Mouse (Mus musculus): Measurements from ENCODE around the gene Nol4l. TPM values are rescaled to one million over a fixed set of nuclear protein-coding genes. Genes with fewer than 3 reads are reported as not detected.

Gene Nol4l
- total RNA-seq (2022): under 1 TPM; 0.29 to 0.94 (median 0.41) TPM

GRCm38 (mm10) chr2:153529931-153530766 is at the start of gene Nol4l:
Gene Nol4l, minus strand, starts transcription at chr2:153529971.
- no peak for DNase-seq (ENCODE audit: low spot score in 2 of 2)

GRCm38 (mm10) chr2:153577122-153577521 is 47.4 kb upstream of the Nol4l start:
- DNase-seq (ENCODE audit: low spot score in 2 of 2): no peak

GRCm38 (mm10) chr2:153576150-153576549 is 46.4 kb upstream of the Nol4l start:
- DNase-seq (ENCODE audit: low spot score in 2 of 2): no peak

- DNase-seq (ENCODE audit: low spot score in 2 of 2): no peak
Observed at GRCm38 (mm10) chr2:153575554-153575953, 45.8 kb upstream of the Nol4l start.

GRCm38 (mm10) chr2:153573101-153573500 is 43.3 kb upstream of the Nol4l start:
- no peak for DNase-seq (ENCODE audit: low spot score in 2 of 2)

- DNase-seq (ENCODE audit: low spot score in 2 of 2): no peak
Observed at GRCm38 (mm10) chr2:153568541-153568940, 38.8 kb upstream of the Nol4l start.

- no peak for DNase-seq (ENCODE audit: low spot score in 2 of 2)
Observed at GRCm38 (mm10) chr2:153568013-153568412, 38.2 kb upstream of the Nol4l start.

GRCm38 (mm10) chr2:153564343-153564742 is 34.6 kb upstream of the Nol4l start:
- no peak for DNase-seq (ENCODE audit: low spot score in 2 of 2)

- DNase-seq (ENCODE audit: low spot score in 2 of 2): no peak
Observed at GRCm38 (mm10) chr2:153561564-153561963, 31.8 kb upstream of the Nol4l start.

GRCm38 (mm10) chr2:153560664-153561541 is 31.1 kb upstream of the Nol4l start:
- DNase-seq (ENCODE audit: low spot score in 2 of 2): no peak

- DNase-seq (ENCODE audit: low spot score in 2 of 2): no peak
Observed at GRCm38 (mm10) chr2:153559613-153560152, 29.9 kb upstream of the Nol4l start.

GRCm38 (mm10) chr2:153558464-153558863 is 28.7 kb upstream of the Nol4l start:
- DNase-seq (ENCODE audit: low spot score in 2 of 2): no peak

GRCm38 (mm10) chr2:153557259-153557658 is 27.5 kb upstream of the Nol4l start:
- DNase-seq (ENCODE audit: low spot score in 2 of 2): no peak

GRCm38 (mm10) chr2:153556208-153556607 is 26.4 kb upstream of the Nol4l start:
- no peak for DNase-seq (ENCODE audit: low spot score in 2 of 2)

- DNase-seq (ENCODE audit: low spot score in 2 of 2): no peak
Observed at GRCm38 (mm10) chr2:153554543-153554942, 24.8 kb upstream of the Nol4l start.

- no peak for DNase-seq (ENCODE audit: low spot score in 2 of 2)
Observed at GRCm38 (mm10) chr2:153549486-153549885, 19.7 kb upstream of the Nol4l start.

GRCm38 (mm10) chr2:153548221-153548923 is 18.6 kb upstream of the Nol4l start:
- no peak for DNase-seq (ENCODE audit: low spot score in 2 of 2)

- DNase-seq (ENCODE audit: low spot score in 2 of 2): no peak
Observed at GRCm38 (mm10) chr2:153547633-153548032, 17.9 kb upstream of the Nol4l start.

GRCm38 (mm10) chr2:153546972-153547371 is 17.2 kb upstream of the Nol4l start:
- DNase-seq (ENCODE audit: low spot score in 2 of 2): no peak

- DNase-seq (ENCODE audit: low spot score in 2 of 2): no peak
Observed at GRCm38 (mm10) chr2:153546471-153546870, 16.7 kb upstream of the Nol4l start.

- DNase-seq (ENCODE audit: low spot score in 2 of 2): no peak
Observed at GRCm38 (mm10) chr2:153544771-153545170, 15.0 kb upstream of the Nol4l start.

Data from gastrocnemius, adult 8-10 months (tissue).